Mouse (Mus musculus) G1E-ER4 (cell line): ENCODE results near the gene Iqgap3. TPM values are rescaled to one million over a fixed set of nuclear protein-coding genes. Genes with fewer than 3 reads are reported as not detected.

Experiments used
- GATA1 ChIP-seq: IDR thresholded peaks from one replicate; pipeline ENCODE4 v1.8.0; 2012; ENCODE audit warnings: low read length, inconsistent platforms
- polyA plus RNA-seq: library from polyadenylated mRNA; stranded (reverse); fragments of >175 nt; gene quantifications from 2 replicates; pipeline ENCODE4 v1.2.3, GENCODE M21; 2012

Gene Iqgap3
- polyA plus RNA-seq, 1 experiment, result 7.6 TPM

- no peak for TF ChIP-seq GATA1
Observed at GRCm38 (mm10) chr3:88126181-88126580, 44.4 kb downstream of the Iqgap3 start.

- TF ChIP-seq GATA1, result no peak
Observed at GRCm38 (mm10) chr3:88127636-88128035, 45.9 kb downstream of the Iqgap3 start.

- no peak for TF ChIP-seq GATA1
Observed at GRCm38 (mm10) chr3:88128056-88128455, 46.3 kb downstream of the Iqgap3 start.

GRCm38 (mm10) chr3:88129006-88129405 lies 47.2 kb downstream of the Iqgap3 start:
- TF ChIP-seq GATA1, result no peak

- TF ChIP-seq GATA1, result no peak
Observed at GRCm38 (mm10) chr3:88131071-88131470, 49.3 kb downstream of the Iqgap3 start.

- TF ChIP-seq GATA1, result no peak
Observed at GRCm38 (mm10) chr3:88132492-88132891, 50.7 kb downstream of the Iqgap3 start.

- TF ChIP-seq GATA1, result no peak
Observed at GRCm38 (mm10) chr3:88133187-88133771, 51.5 kb downstream of the Iqgap3 start.

- TF ChIP-seq GATA1, result no peak
Observed at GRCm38 (mm10) chr3:88136346-88136745, 54.6 kb downstream of the Iqgap3 start.

GRCm38 (mm10) chr3:88136945-88137494 lies 55.2 kb downstream of the Iqgap3 start:
- no peak for TF ChIP-seq GATA1

- TF ChIP-seq GATA1, result no peak
Observed at GRCm38 (mm10) chr3:88137821-88138220, 56.0 kb downstream of the Iqgap3 start.

GRCm38 (mm10) chr3:88138336-88139242 lies 56.8 kb downstream of the Iqgap3 start:
- no peak for TF ChIP-seq GATA1

GRCm38 (mm10) chr3:88139243-88140177 lies 57.7 kb downstream of the Iqgap3 start:
- TF ChIP-seq GATA1, result no peak

GRCm38 (mm10) chr3:88140178-88140902 lies 58.6 kb downstream of the Iqgap3 start:
- TF ChIP-seq GATA1, result no peak

GRCm38 (mm10) chr3:88140903-88141430 lies 59.2 kb downstream of the Iqgap3 start:
- TF ChIP-seq GATA1, result no peak

GRCm38 (mm10) chr3:88141439-88141786 lies 59.6 kb downstream of the Iqgap3 start:
- TF ChIP-seq GATA1, result no peak
